Mouse (Mus musculus): ENCODE measurements around the gene Ralgapa2. TPM values are rescaled to one million over a fixed set of nuclear protein-coding genes. Genes with fewer than 3 reads are reported as not detected.
A peak's percentile ranks its signal among the peaks of the same experiment; 100 is the strongest.

Gene Ralgapa2
- 8.1 and 8.6 TPM in 2 replicates for polyA plus RNA-seq (2014; fragmentation: Nextera tagmentation; extraction: Ambion mirVana)

DNA sequence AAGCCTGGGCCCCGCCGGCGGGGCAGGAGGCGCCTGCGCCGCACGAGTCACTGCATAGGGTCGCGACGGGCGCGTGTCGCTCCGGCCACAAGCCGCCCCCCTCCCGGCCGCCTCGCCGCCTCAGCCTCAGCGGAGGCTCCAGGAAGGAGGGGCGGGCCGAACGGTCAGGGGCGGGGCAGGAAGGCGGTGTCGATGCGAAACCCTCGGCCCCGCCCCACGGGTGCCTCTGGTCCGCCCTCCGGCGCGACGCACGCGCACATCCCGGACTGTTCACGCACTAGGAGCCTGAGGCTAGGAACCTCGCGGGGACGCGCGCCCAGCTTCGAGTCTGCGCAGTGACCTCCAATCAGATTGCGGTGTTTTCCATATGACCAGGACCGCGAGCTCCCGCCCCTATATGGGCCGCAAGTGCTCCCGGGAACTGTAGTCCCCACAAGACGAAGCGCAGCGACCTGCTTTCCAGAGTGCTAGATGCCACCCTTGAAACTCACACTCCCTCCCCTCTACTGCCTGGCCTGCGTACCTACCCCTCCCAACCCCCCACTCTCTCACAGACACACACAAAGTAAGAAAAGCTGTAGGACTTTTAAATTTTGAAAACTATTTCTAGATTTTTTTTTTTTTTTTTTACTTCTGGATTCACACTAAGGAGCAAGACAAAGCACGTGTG is at the start of gene Ralgapa2:
Gene Ralgapa2 (minus strand): TSS at position 434 of the 670 bp plus-strand sequence.
- no peaks in the 10 kb centered on the region for H3K27me3 ChIP-seq (ENCODE audit: control insufficient read depth, insufficient read depth, low read length)
- H3K9me3 ChIP-seq (ENCODE audit: control insufficient read depth, low read length): no peaks in the 10 kb centered on the region
- no peaks in the 10 kb centered on the region for H3K4me1 ChIP-seq (ENCODE audit: control insufficient read depth, insufficient read depth, low read length)
- peak within 1 kb of the TSS; percentile 72 for H3K4me2 ChIP-seq (ENCODE audit: low read depth)
- H3K36me3 ChIP-seq (ENCODE audit: control insufficient read depth, insufficient read depth, low read length): no peaks in the 10 kb centered on the region
- ATAC-seq (ENCODE audit: insufficient read depth, low FRiP score, low TSS enrichment) (peak; percentile 97), DNase-seq (ENCODE audit: low spot score) (peak; percentile 100)
- peak within 1 kb of the TSS; percentile 87 for H3K9ac ChIP-seq (ENCODE audit: low read length)
- peak within 1 kb of the TSS; percentile 86 for H3K4me3 ChIP-seq (ENCODE audit: low read depth, low read length)
- WGBS: under 1% methylated on average over 32 of the region's 57 CpGs
- no peak within 1 kb of the TSS for H3K27ac ChIP-seq (ENCODE audit: low read depth, low read length)

DNA sequence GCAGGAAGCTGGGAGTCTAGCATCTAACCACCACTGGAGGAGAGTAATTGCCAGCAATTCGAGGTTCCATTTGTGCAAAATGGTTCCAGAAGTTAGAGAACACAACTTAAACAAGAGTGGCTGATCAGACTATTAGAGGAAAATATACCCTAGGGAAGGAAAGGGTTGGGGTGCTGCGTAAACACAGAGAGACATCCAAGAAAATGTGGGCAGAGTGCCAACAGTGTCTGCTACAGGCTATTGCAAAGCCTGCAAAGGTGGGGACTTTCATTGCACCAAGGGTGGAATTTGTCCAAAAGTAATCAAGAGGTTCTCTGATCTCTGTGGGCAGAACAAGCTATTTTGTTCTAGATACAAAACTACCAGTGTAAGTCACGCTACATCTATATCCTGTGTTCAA is 49.4 kb upstream of the Ralgapa2 start:
- no peak for ATAC-seq (ENCODE audit: insufficient read depth, low FRiP score, low TSS enrichment)
- WGBS: 92% methylated on average over 3 of the region's 3 CpGs
- no peaks in the 10 kb centered on the region for H3K27me3 ChIP-seq (ENCODE audit: control insufficient read depth, insufficient read depth, low read length)
- no peaks in the 10 kb centered on the region for H3K9me3 ChIP-seq (ENCODE audit: control insufficient read depth, low read length)
- no peak overlapping the region for H3K9ac ChIP-seq (ENCODE audit: low read length)
- H3K4me2 ChIP-seq (ENCODE audit: low read depth): no peak overlapping the region
- no peak overlapping the region for H3K4me3 ChIP-seq (ENCODE audit: low read depth, low read length)
- no peak overlapping the region for H3K27ac ChIP-seq (ENCODE audit: low read depth, low read length)
- no peak for DNase-seq (ENCODE audit: low spot score)
- no peaks in the 10 kb centered on the region for H3K36me3 ChIP-seq (ENCODE audit: control insufficient read depth, insufficient read depth, low read length)
- H3K4me1 ChIP-seq (ENCODE audit: control insufficient read depth, insufficient read depth, low read length): no peaks in the 10 kb centered on the region

DNA sequence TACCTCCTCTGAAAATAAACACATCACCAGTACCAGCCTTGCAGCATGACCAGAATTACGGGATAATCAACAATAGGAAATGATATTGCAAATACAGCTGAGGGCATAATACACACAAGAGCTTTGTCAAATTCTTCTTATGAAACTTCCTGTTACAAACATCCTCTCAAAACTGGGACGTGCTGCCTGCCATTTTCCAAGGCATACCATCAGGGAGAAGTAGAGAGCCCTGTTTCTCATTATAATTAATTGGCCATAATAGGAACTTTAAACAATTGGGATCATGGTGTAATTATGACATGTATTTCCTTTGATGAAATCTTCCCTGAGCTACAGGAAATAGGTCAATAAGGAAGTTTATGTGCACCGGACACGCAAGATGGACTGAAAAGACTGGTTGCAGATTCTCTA is 48.5 kb upstream of the Ralgapa2 start:
- H3K27me3 ChIP-seq (ENCODE audit: control insufficient read depth, insufficient read depth, low read length): no peaks in the 10 kb centered on the region
- H3K4me3 ChIP-seq (ENCODE audit: low read depth, low read length): no peak overlapping the region
- WGBS: 92% methylated on average over 4 of the region's 4 CpGs
- DNase-seq (ENCODE audit: low spot score) (no peak), ATAC-seq (ENCODE audit: insufficient read depth, low FRiP score, low TSS enrichment) (no peak)
- no peaks in the 10 kb centered on the region for H3K36me3 ChIP-seq (ENCODE audit: control insufficient read depth, insufficient read depth, low read length)
- no peak overlapping the region for H3K27ac ChIP-seq (ENCODE audit: low read depth, low read length)
- no peak overlapping the region for H3K4me2 ChIP-seq (ENCODE audit: low read depth)
- H3K9ac ChIP-seq (ENCODE audit: low read length): no peak overlapping the region
- H3K4me1 ChIP-seq (ENCODE audit: control insufficient read depth, insufficient read depth, low read length): no peaks in the 10 kb centered on the region
- no peaks in the 10 kb centered on the region for H3K9me3 ChIP-seq (ENCODE audit: control insufficient read depth, low read length)

- ATAC-seq (ENCODE audit: insufficient read depth, low FRiP score, low TSS enrichment): no peak
- Histone ChIP-seq H3K9me3 (ENCODE audit: control insufficient read depth, low read length) (no peaks in the 10 kb centered on the region), H3K27me3 (ENCODE audit: control insufficient read depth, insufficient read depth, low read length) (no peaks in the 10 kb centered on the region), H3K27ac (ENCODE audit: low read depth, low read length) (no peak overlapping the region), H3K9ac (ENCODE audit: low read length) (no peak overlapping the region), H3K4me3 (ENCODE audit: low read depth, low read length) (no peak overlapping the region), H3K4me2 (ENCODE audit: low read depth) (no peak overlapping the region), H3K36me3 (ENCODE audit: control insufficient read depth, insufficient read depth, low read length) (no peaks in the 10 kb centered on the region), H3K4me1 (ENCODE audit: control insufficient read depth, insufficient read depth, low read length) (no peaks in the 10 kb centered on the region)
- DNase-seq (ENCODE audit: low spot score): no peak
Measured at GRCm38 (mm10) chr2:146556148-146556547, 44.0 kb upstream of the Ralgapa2 start.

GRCm38 (mm10) chr2:146555351-146555750 is 43.2 kb upstream of the Ralgapa2 start:
- ATAC-seq (ENCODE audit: insufficient read depth, low FRiP score, low TSS enrichment) (no peak), DNase-seq (ENCODE audit: low spot score) (no peak)
- Histone ChIP-seq H3K9ac (ENCODE audit: low read length) (no peak overlapping the region), H3K4me3 (ENCODE audit: low read depth, low read length) (no peak overlapping the region), H3K9me3 (ENCODE audit: control insufficient read depth, low read length) (no peaks in the 10 kb centered on the region), H3K36me3 (ENCODE audit: control insufficient read depth, insufficient read depth, low read length) (no peaks in the 10 kb centered on the region), H3K4me1 (ENCODE audit: control insufficient read depth, insufficient read depth, low read length) (no peaks in the 10 kb centered on the region), H3K4me2 (ENCODE audit: low read depth) (no peak overlapping the region), H3K27ac (ENCODE audit: low read depth, low read length) (no peak overlapping the region), H3K27me3 (ENCODE audit: control insufficient read depth, insufficient read depth, low read length) (no peaks in the 10 kb centered on the region)
- 83% methylated on average over 5 of the region's 5 CpGs for WGBS

- H3K9ac ChIP-seq (ENCODE audit: low read length): no peak overlapping the region
- H3K27ac ChIP-seq (ENCODE audit: low read depth, low read length): no peak overlapping the region
- no peaks in the 10 kb centered on the region for H3K9me3 ChIP-seq (ENCODE audit: control insufficient read depth, low read length)
- H3K4me1 ChIP-seq (ENCODE audit: control insufficient read depth, insufficient read depth, low read length): 0 out of 2 replicates have a peak, but pooled peaks cover 4% of the 10 kb centered on the region
- 63% methylated on average over 2 of the region's 2 CpGs for WGBS
- H3K27me3 ChIP-seq (ENCODE audit: control insufficient read depth, insufficient read depth, low read length): no peaks in the 10 kb centered on the region
- no peak overlapping the region for H3K4me3 ChIP-seq (ENCODE audit: low read depth, low read length)
- H3K36me3 ChIP-seq (ENCODE audit: control insufficient read depth, insufficient read depth, low read length): no peaks in the 10 kb centered on the region
- no peak for DNase-seq (ENCODE audit: low spot score)
- ATAC-seq (ENCODE audit: insufficient read depth, low FRiP score, low TSS enrichment): no peak
- no peak overlapping the region for H3K4me2 ChIP-seq (ENCODE audit: low read depth)
Measured at GRCm38 (mm10) chr2:146553701-146554100, 41.6 kb upstream of the Ralgapa2 start.

DNA sequence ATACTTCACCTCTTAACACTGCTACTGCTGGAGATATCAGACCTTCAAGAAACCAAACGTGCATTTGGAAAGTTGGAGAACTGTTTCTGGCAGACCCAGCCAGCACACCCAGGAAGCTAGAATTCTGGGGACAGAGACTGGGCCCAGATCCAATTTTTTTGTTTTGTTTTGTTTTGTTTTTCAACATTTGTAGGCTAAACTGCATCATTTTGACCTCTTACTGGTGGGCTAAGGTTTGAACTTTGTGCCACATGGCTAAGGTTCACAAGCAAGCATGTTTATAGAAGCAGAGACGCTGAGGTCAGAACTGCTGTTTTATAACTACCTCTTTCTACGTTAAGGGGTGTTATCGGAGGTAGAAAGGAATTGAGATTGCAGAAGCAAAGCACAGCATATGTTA is 39.7 kb upstream of the Ralgapa2 start:
- H3K4me1 ChIP-seq (ENCODE audit: control insufficient read depth, insufficient read depth, low read length): 0 out of 2 replicates have a peak, but pooled peaks cover 4% of the 10 kb centered on the region
- WGBS: 88% methylated on average over 4 of the region's 4 CpGs
- no peak overlapping the region for H3K27ac ChIP-seq (ENCODE audit: low read depth, low read length)
- no peak overlapping the region for H3K4me3 ChIP-seq (ENCODE audit: low read depth, low read length)
- H3K27me3 ChIP-seq (ENCODE audit: control insufficient read depth, insufficient read depth, low read length): no peaks in the 10 kb centered on the region
- no peak overlapping the region for H3K9ac ChIP-seq (ENCODE audit: low read length)
- H3K9me3 ChIP-seq (ENCODE audit: control insufficient read depth, low read length): no peaks in the 10 kb centered on the region
- DNase-seq (ENCODE audit: low spot score) (no peak), ATAC-seq (ENCODE audit: insufficient read depth, low FRiP score, low TSS enrichment) (no peak)
- H3K36me3 ChIP-seq (ENCODE audit: control insufficient read depth, insufficient read depth, low read length): no peaks in the 10 kb centered on the region
- H3K4me2 ChIP-seq (ENCODE audit: low read depth): no peak overlapping the region

GRCm38 (mm10) chr2:146549111-146549776 is 37.1 kb upstream of the Ralgapa2 start:
- DNase-seq (ENCODE audit: low spot score) (peak; percentile 66), ATAC-seq (ENCODE audit: insufficient read depth, low FRiP score, low TSS enrichment) (peak; percentile 90)
- 23% methylated on average over 6 of the region's 6 CpGs for WGBS
- no peaks in the 10 kb centered on the region for H3K36me3 ChIP-seq (ENCODE audit: control insufficient read depth, insufficient read depth, low read length)
- 0 out of 2 replicates have a peak overlapping the region, but pooled peaks have one; percentile 8 for H3K27ac ChIP-seq (ENCODE audit: low read depth, low read length)
- H3K4me1 ChIP-seq (ENCODE audit: control insufficient read depth, insufficient read depth, low read length): 0 out of 2 replicates have a peak, but pooled peaks cover 4% of the 10 kb centered on the region
- H3K9me3 ChIP-seq (ENCODE audit: control insufficient read depth, low read length): no peaks in the 10 kb centered on the region
- H3K27me3 ChIP-seq (ENCODE audit: control insufficient read depth, insufficient read depth, low read length): no peaks in the 10 kb centered on the region
- no peak overlapping the region for H3K4me2 ChIP-seq (ENCODE audit: low read depth)
- no peak overlapping the region for H3K9ac ChIP-seq (ENCODE audit: low read length)
- H3K4me3 ChIP-seq (ENCODE audit: low read depth, low read length): no peak overlapping the region
